Mouse (Mus musculus): Measurements from ENCODE around the gene Usp21.

DNA sequence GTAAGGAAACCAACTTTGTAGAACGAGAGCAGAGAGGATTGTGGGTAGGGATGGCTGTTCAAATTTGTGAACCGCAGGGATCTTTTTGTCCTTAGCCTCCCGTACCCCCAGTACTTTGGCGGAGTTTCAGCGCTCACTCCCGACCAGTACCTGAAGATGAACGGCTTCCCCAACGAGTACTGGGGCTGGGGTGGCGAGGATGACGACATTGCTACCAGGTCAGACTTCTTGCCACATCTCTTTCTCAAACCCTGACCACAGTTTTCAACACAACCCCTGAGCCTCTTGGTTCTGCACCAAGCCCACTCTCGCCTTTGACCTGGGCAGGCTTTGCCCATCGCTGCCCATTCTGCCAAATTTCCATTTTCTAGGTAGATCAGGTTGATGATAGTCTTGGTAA is 13.6 kb downstream of the Usp21 start:
- TF ChIP-seq POLR2A (IDR thresholded peaks at IDR 0.05; ENCODE audit: insufficient read length, low read depth) (no peak), E2F4 (IDR thresholded peaks at IDR 0.05; ENCODE audit: insufficient read depth) (no peak), CEBPB (IDR thresholded peaks at IDR 0.05; ENCODE audit: insufficient read depth, poor library complexity, severe bottlenecking) (no peak), TCF12 (IDR thresholded peaks at IDR 0.05; ENCODE audit: insufficient read depth, poor library complexity, severe bottlenecking) (no peak), POLR2AphosphoS2 (IDR thresholded peaks at IDR 0.05; ENCODE audit: insufficient read length, low read depth) (no peak), MAX (IDR thresholded peaks at IDR 0.05; ENCODE audit: low read depth) (no peak), MYOD1 (IDR thresholded peaks at IDR 0.05; ENCODE audit: control insufficient read depth in 1 of 3, insufficient read length in 2 of 3, low read depth in 2 of 3) (no peak), USF1 (IDR thresholded peaks at IDR 0.05; ENCODE audit: low read depth) (no peak)

Measured in myocyte (in vitro differentiated cells).